Mouse (Mus musculus): ENCODE data around the gene Tenm2.

Gene Tenm2

GRCm38 (mm10) chr11:36096219-36096618 is 1139.5 kb downstream of the Tenm2 start:
- DNase-seq: no peak

- DNase-seq: peak in 1 of 2 experiments; percentile 8
Measured at GRCm38 (mm10) chr11:36090210-36090609, 1145.6 kb downstream of the Tenm2 start.

GRCm38 (mm10) chr11:36081399-36082053 is 1154.2 kb downstream of the Tenm2 start:
- no peak for DNase-seq

GRCm38 (mm10) chr11:36080766-36081165 is 1155.0 kb downstream of the Tenm2 start:
- DNase-seq: no peak

GRCm38 (mm10) chr11:36078391-36078790 is 1157.4 kb downstream of the Tenm2 start:
- no peak for DNase-seq

GRCm38 (mm10) chr11:36074015-36074567 is 1161.7 kb downstream of the Tenm2 start:
- DNase-seq: no peak

GRCm38 (mm10) chr11:36073074-36073818 is 1162.5 kb downstream of the Tenm2 start:
- DNase-seq: no peak

GRCm38 (mm10) chr11:36072646-36073045 is 1163.1 kb downstream of the Tenm2 start:
- no peak for DNase-seq

GRCm38 (mm10) chr11:36072038-36072437 is 1163.7 kb downstream of the Tenm2 start:
- no peak for DNase-seq

- no peak for DNase-seq
Measured at GRCm38 (mm10) chr11:36059325-36059843, 1176.4 kb downstream of the Tenm2 start.

GRCm38 (mm10) chr11:36056525-36056924 is 1179.2 kb downstream of the Tenm2 start:
- DNase-seq: no peak

GRCm38 (mm10) chr11:36054323-36054722 is 1181.4 kb downstream of the Tenm2 start:
- DNase-seq: no peak

GRCm38 (mm10) chr11:36053457-36053856 is 1182.3 kb downstream of the Tenm2 start:
- DNase-seq: no peak

- DNase-seq: no peak
Measured at GRCm38 (mm10) chr11:36052598-36052997, 1183.2 kb downstream of the Tenm2 start.

GRCm38 (mm10) chr11:36052091-36052490 is 1183.7 kb downstream of the Tenm2 start:
- no peak for DNase-seq

- DNase-seq: no peak
Measured at GRCm38 (mm10) chr11:36049547-36049946, 1186.2 kb downstream of the Tenm2 start.

GRCm38 (mm10) chr11:36045681-36046276 is 1190.0 kb downstream of the Tenm2 start:
- peak; percentile 50 to 81 for DNase-seq

- DNase-seq: no peak
Measured at GRCm38 (mm10) chr11:36041411-36041810, 1194.4 kb downstream of the Tenm2 start.

GRCm38 (mm10) chr11:36040508-36041233 is 1195.1 kb downstream of the Tenm2 start:
- no peak for DNase-seq

- no peak for DNase-seq
Measured at GRCm38 (mm10) chr11:36039825-36040224, 1195.9 kb downstream of the Tenm2 start.

GRCm38 (mm10) chr11:36038386-36038785 is 1197.4 kb downstream of the Tenm2 start:
- DNase-seq: peak; percentile 24

- no peak for DNase-seq
Measured at GRCm38 (mm10) chr11:36037311-36037710, 1198.5 kb downstream of the Tenm2 start.
